Mouse (Mus musculus): ENCODE data around the gene Fut2. TPM values are rescaled to one million over a fixed set of nuclear protein-coding genes. Genes with fewer than 3 reads are reported as not detected.

The Fut2 gene
- total RNA-seq, 2 experiments from 2014 or later: not detected

DNA sequence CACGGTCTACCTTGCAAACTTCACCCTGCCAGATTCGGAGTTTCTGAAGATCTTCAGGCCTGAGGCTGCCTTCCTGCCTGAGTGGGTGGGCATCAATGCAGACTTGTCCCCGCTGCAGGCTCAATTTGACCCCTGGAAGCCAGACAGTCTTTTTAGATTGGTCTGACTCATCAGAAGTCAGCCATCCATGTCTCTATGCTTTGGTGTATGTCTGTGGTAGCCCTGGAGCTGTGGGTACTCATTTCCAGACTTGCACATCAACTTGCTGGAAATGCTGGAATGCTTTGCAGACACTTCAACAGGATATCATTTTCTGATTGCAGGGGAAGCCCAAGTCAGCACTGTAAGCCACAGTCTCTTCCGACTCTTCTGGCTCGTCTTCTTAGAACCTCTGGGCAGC lies 46.6 kb downstream of the Fut2 start:
- no peak for ATAC-seq (replicated peaks; ENCODE audit: low FRiP score, poor library complexity, severe bottlenecking)

DNA sequence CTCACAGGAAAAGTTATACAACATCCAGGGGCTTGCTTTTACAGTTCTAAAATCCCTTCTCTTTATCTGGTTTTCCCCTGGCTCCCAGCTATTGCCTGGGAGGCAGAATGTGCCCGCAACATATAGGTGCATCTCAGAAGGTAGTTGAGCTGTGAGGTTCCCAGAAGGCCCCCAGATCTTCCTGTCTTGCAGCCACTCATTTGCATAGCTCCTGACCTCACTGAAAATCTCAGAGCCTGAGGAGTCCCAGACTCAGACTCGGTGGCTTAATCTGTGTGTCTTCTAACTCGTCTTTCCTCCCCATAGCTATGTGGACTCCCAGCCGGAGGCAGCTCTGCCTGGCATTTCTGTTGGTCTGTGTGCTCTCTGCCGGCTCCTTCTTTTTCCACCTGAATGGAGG lies 47.9 kb downstream of the Fut2 start:
- no peak for ATAC-seq (replicated peaks; ENCODE audit: low FRiP score, poor library complexity, severe bottlenecking)

- ATAC-seq (replicated peaks; ENCODE audit: low FRiP score, poor library complexity, severe bottlenecking): no peak
Observed at GRCm38 (mm10) chr7:45617042-45617695, 49.0 kb downstream of the Fut2 start, which contains the start of gene Fut1. TSS of gene Fut1 (plus strand) at chr7:45617289.

- no peak for ATAC-seq (replicated peaks; ENCODE audit: low FRiP score, poor library complexity, severe bottlenecking)
Observed at GRCm38 (mm10) chr7:45616277-45616676, 49.9 kb downstream of the Fut2 start.

DNA sequence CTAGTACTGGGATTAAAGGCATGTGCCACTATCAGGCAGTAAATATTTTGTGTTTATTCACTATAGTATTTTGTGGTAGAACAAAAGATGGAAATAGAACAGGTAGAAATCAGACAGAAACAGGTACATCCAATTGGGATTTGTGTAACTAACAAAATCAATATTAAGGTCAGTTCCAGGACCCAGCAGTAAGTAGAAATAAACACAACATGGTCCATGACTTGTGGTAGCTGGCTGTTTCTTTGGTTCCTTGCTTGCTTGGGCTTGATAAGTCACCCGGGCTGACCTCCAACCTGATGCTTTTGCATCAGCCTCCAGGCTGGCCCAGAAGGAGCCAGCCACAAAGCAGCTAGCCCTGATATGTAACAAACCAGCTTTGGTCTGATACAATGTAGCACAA lies 56.7 kb downstream of the Fut2 start:
- no peak for ATAC-seq (replicated peaks; ENCODE audit: low FRiP score, poor library complexity, severe bottlenecking)

GRCm38 (mm10) chr7:45605704-45606289 lies 60.4 kb downstream of the Fut2 start:
- no peak for ATAC-seq (replicated peaks; ENCODE audit: low FRiP score, poor library complexity, severe bottlenecking)

- ATAC-seq (replicated peaks; ENCODE audit: low FRiP score, poor library complexity, severe bottlenecking): no peak
Observed at GRCm38 (mm10) chr7:45598960-45599879, 67.0 kb downstream of the Fut2 start.

Other genes with a start within 250 kb of the Fut2 start
Only the 30 nearest of the 35 such genes appear.
- gene Ftl1, start 206.5 kb downstream of the Fut2 start, total RNA-seq (2015; ENCODE audit: low replicate concordance): 2,156 and 2,353 TPM in 2 replicates
- gene Ftl1, start 206.5 kb downstream of the Fut2 start, total RNA-seq (2017; ENCODE audit: low replicate concordance): 950 and 960 TPM in 2 replicates
- gene Bax, start 199.5 kb downstream of the Fut2 start, total RNA-seq (2015; ENCODE audit: low replicate concordance): 10.1 and 43.6 TPM in 2 replicates
- gene Bax, start 199.5 kb downstream of the Fut2 start, total RNA-seq (2017; ENCODE audit: low replicate concordance): 10.3 and 15.9 TPM in 2 replicates
- gene Tulp2, start 184.5 kb downstream of the Fut2 start, total RNA-seq (2015; ENCODE audit: low replicate concordance): 0.84 TPM in 1 of 2 replicates, not detected in the other
- not detected in 2 replicates for gene Tulp2, start 184.5 kb downstream of the Fut2 start, total RNA-seq (2017; ENCODE audit: low replicate concordance)
- not detected in 2 replicates for gene Gm45808, start 179.6 kb downstream of the Fut2 start, total RNA-seq (2015; ENCODE audit: low replicate concordance)
- 4.9 TPM in 1 of 2 replicates, not detected in the other for gene Gm45808, start 179.6 kb downstream of the Fut2 start, total RNA-seq (2017; ENCODE audit: low replicate concordance)
- gene Dhdh, start 177.6 kb downstream of the Fut2 start, total RNA-seq (2015; ENCODE audit: low replicate concordance): 0.42 and 3.6 TPM in 2 replicates
- gene Dhdh, start 177.6 kb downstream of the Fut2 start, total RNA-seq (2017; ENCODE audit: low replicate concordance): 1.0 and 1.6 TPM in 2 replicates
- 164 and 168 TPM in 2 replicates for gene Nucb1, start 156.0 kb downstream of the Fut2 start, total RNA-seq (2015; ENCODE audit: low replicate concordance)
- gene Nucb1, start 156.0 kb downstream of the Fut2 start, total RNA-seq (2017; ENCODE audit: low replicate concordance): 789 and 905 TPM in 2 replicates
- 814 and 867 TPM in 2 replicates for gene Ppp1r15a, start 140.1 kb downstream of the Fut2 start, total RNA-seq (2015; ENCODE audit: low replicate concordance)
- gene Ppp1r15a, start 140.1 kb downstream of the Fut2 start, total RNA-seq (2017; ENCODE audit: low replicate concordance): 569 and 633 TPM in 2 replicates
- 7.2 TPM in 1 of 2 replicates, not detected in the other for gene Plekha4, start 140.1 kb downstream of the Fut2 start, total RNA-seq (2015; ENCODE audit: low replicate concordance)
- gene Plekha4, start 140.1 kb downstream of the Fut2 start, total RNA-seq (2017; ENCODE audit: low replicate concordance): 0.08 and 0.90 TPM in 2 replicates
- not detected in 2 replicates for gene Hsd17b14, start 111.5 kb downstream of the Fut2 start, total RNA-seq (2015; ENCODE audit: low replicate concordance)
- not detected in 2 replicates for gene Hsd17b14, start 111.5 kb downstream of the Fut2 start, total RNA-seq (2017; ENCODE audit: low replicate concordance)
- 8.4 and 17.7 TPM in 2 replicates for gene Bcat2, start 96.2 kb downstream of the Fut2 start, total RNA-seq (2015; ENCODE audit: low replicate concordance)
- 4.0 and 22.0 TPM in 2 replicates for gene Bcat2, start 96.2 kb downstream of the Fut2 start, total RNA-seq (2017; ENCODE audit: low replicate concordance)
- not detected in 2 replicates for gene Fgf21, start 50.9 kb downstream of the Fut2 start, total RNA-seq (2015; ENCODE audit: low replicate concordance)
- gene Fgf21, start 50.9 kb downstream of the Fut2 start, total RNA-seq (2017; ENCODE audit: low replicate concordance): not detected in 2 replicates
- gene Fut1, start 49.1 kb downstream of the Fut2 start, total RNA-seq (2015; ENCODE audit: low replicate concordance): not detected in 2 replicates
- gene Fut1, start 49.1 kb downstream of the Fut2 start, total RNA-seq (2017; ENCODE audit: low replicate concordance): not detected in 2 replicates
- not detected in 2 replicates for gene Izumo1, start 44.6 kb downstream of the Fut2 start, total RNA-seq (2015; ENCODE audit: low replicate concordance)
- gene Izumo1, start 44.6 kb downstream of the Fut2 start, total RNA-seq (2017; ENCODE audit: low replicate concordance): not detected in 2 replicates
- gene Rasip1, start 38.9 kb downstream of the Fut2 start, total RNA-seq (2015; ENCODE audit: low replicate concordance): not detected in 2 replicates
- not detected in 2 replicates for gene Rasip1, start 38.9 kb downstream of the Fut2 start, total RNA-seq (2017; ENCODE audit: low replicate concordance)
- not detected in 2 replicates for gene Mamstr, start 26.4 kb downstream of the Fut2 start, total RNA-seq (2015; ENCODE audit: low replicate concordance)
- not detected in 2 replicates for gene Mamstr, start 26.4 kb downstream of the Fut2 start, total RNA-seq (2017; ENCODE audit: low replicate concordance)
- gene Ntn5, start 17.6 kb upstream of the Fut2 start, total RNA-seq (2015; ENCODE audit: low replicate concordance): not detected in 2 replicates
- gene Ntn5, start 17.6 kb upstream of the Fut2 start, total RNA-seq (2017; ENCODE audit: low replicate concordance): not detected in 2 replicates
- gene Sec1, start 28.0 kb upstream of the Fut2 start, total RNA-seq (2015; ENCODE audit: low replicate concordance): not detected in 2 replicates
- not detected in 2 replicates for gene Sec1, start 28.0 kb upstream of the Fut2 start, total RNA-seq (2017; ENCODE audit: low replicate concordance)
- not detected in 2 replicates for gene Car11, start 33.4 kb upstream of the Fut2 start, total RNA-seq (2015; ENCODE audit: low replicate concordance)
- gene Car11, start 33.4 kb upstream of the Fut2 start, total RNA-seq (2017; ENCODE audit: low replicate concordance): not detected in 2 replicates
- gene Dbp, start 38.7 kb upstream of the Fut2 start, total RNA-seq (2015; ENCODE audit: low replicate concordance): 1.3 and 2.5 TPM in 2 replicates
- 1.7 and 2.6 TPM in 2 replicates for gene Dbp, start 38.7 kb upstream of the Fut2 start, total RNA-seq (2017; ENCODE audit: low replicate concordance)
- 522 and 544 TPM in 2 replicates for gene Rpl18, start 49.1 kb upstream of the Fut2 start, total RNA-seq (2015; ENCODE audit: low replicate concordance)
- gene Rpl18, start 49.1 kb upstream of the Fut2 start, total RNA-seq (2017; ENCODE audit: low replicate concordance): 281 and 297 TPM in 2 replicates
- 9.6 and 12.6 TPM in 2 replicates for gene Sphk2, start 51.6 kb upstream of the Fut2 start, total RNA-seq (2015; ENCODE audit: low replicate concordance)
- gene Sphk2, start 51.6 kb upstream of the Fut2 start, total RNA-seq (2017; ENCODE audit: low replicate concordance): 4.8 and 9.4 TPM in 2 replicates
- gene Fam83e, start 54.8 kb upstream of the Fut2 start, total RNA-seq (2015; ENCODE audit: low replicate concordance): not detected in 2 replicates
- gene Fam83e, start 54.8 kb upstream of the Fut2 start, total RNA-seq (2017; ENCODE audit: low replicate concordance): not detected in 2 replicates
- gene Spaca4, start 59.4 kb upstream of the Fut2 start, total RNA-seq (2015; ENCODE audit: low replicate concordance): not detected in 2 replicates
- not detected in 2 replicates for gene Spaca4, start 59.4 kb upstream of the Fut2 start, total RNA-seq (2017; ENCODE audit: low replicate concordance)
- not detected in 2 replicates for gene Lmtk3, start 117.3 kb upstream of the Fut2 start, total RNA-seq (2015; ENCODE audit: low replicate concordance)
- not detected in 2 replicates for gene Lmtk3, start 117.3 kb upstream of the Fut2 start, total RNA-seq (2017; ENCODE audit: low replicate concordance)
- gene Sult2b1, start 118.3 kb upstream of the Fut2 start, total RNA-seq (2015; ENCODE audit: low replicate concordance): not detected in 2 replicates
- not detected in 2 replicates for gene Sult2b1, start 118.3 kb upstream of the Fut2 start, total RNA-seq (2017; ENCODE audit: low replicate concordance)
- 20.5 and 29.8 TPM in 2 replicates for gene Cyth2, start 148.2 kb upstream of the Fut2 start, total RNA-seq (2015; ENCODE audit: low replicate concordance)
- 43.8 and 48.9 TPM in 2 replicates for gene Cyth2, start 148.2 kb upstream of the Fut2 start, total RNA-seq (2017; ENCODE audit: low replicate concordance)
- gene Kcnj14, start 158.4 kb upstream of the Fut2 start, total RNA-seq (2015; ENCODE audit: low replicate concordance): not detected in 2 replicates
- not detected in 2 replicates for gene Kcnj14, start 158.4 kb upstream of the Fut2 start, total RNA-seq (2017; ENCODE audit: low replicate concordance)
- gene Grwd1, start 164.6 kb upstream of the Fut2 start, total RNA-seq (2015; ENCODE audit: low replicate concordance): 2.5 and 2.9 TPM in 2 replicates
- gene Grwd1, start 164.6 kb upstream of the Fut2 start, total RNA-seq (2017; ENCODE audit: low replicate concordance): 0.23 and 4.0 TPM in 2 replicates
- gene Kdelr1, start 206.4 kb upstream of the Fut2 start, total RNA-seq (2015; ENCODE audit: low replicate concordance): 55.9 and 91.4 TPM in 2 replicates
- 31.2 and 39.1 TPM in 2 replicates for gene Kdelr1, start 206.4 kb upstream of the Fut2 start, total RNA-seq (2017; ENCODE audit: low replicate concordance)
- gene Grin2d, start 212.0 kb upstream of the Fut2 start, total RNA-seq (2015; ENCODE audit: low replicate concordance): not detected in 2 replicates
- not detected in 2 replicates for gene Grin2d, start 212.0 kb upstream of the Fut2 start, total RNA-seq (2017; ENCODE audit: low replicate concordance)

Data from erythroid progenitor cell, adult 5-6 weeks (primary cell).